Mouse (Mus musculus) layer of hippocampus, postnatal 36 days (tissue): ENCODE results near the gene Syn3. TPM values are rescaled to one million over a fixed set of nuclear protein-coding genes. Genes with fewer than 3 reads are reported as not detected.
"Not testable (repeated sequence)": the region's sequence is repeated elsewhere in the genome, so short reads cannot be mapped to it uniquely, and the experiment has no call there.

Source experiments
- DNase-seq, 2 experiments: peaks; one replicate each; pipeline ENCODE4 v3.0.0; 2022
- total RNA-seq, 2 experiments: library from RNA; stranded (reverse); gene quantifications; 2 replicates each; pipeline ENCODE4 v1.2.3; 2021

Syn3 gene
- total RNA-seq, 2 experiments from 2014 or later: 18.8 to 21.4 TPM

- no peak for DNase-seq
Observed at GRCm38 (mm10) chr10:86043651-86044050, 455.0 kb downstream of the Syn3 start.

- DNase-seq: no peak
Observed at GRCm38 (mm10) chr10:86034007-86034728, 464.5 kb downstream of the Syn3 start.

- no peak for DNase-seq
Observed at GRCm38 (mm10) chr10:86032517-86032916, 466.2 kb downstream of the Syn3 start.

DNA sequence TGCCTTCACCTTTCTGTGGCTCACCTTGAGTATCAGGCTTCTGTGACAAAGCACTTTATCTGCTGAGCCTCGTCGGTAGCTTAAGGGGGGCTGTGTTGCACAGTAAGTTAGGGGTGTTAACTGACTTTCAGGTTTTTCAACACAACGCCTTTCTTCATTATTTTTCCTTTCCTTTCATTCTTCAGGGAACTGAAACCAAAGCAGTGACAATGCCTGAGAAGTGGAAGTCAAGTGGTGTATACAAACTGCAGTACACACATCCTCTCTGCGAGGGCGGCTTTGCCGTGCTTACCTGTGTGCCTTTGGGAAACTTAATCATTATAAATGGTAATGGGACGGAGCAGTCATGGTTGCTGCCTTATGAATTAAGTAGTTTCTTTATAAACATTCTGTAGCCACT, 468.0 kb downstream of the Syn3 start:
- no peak for DNase-seq

DNA sequence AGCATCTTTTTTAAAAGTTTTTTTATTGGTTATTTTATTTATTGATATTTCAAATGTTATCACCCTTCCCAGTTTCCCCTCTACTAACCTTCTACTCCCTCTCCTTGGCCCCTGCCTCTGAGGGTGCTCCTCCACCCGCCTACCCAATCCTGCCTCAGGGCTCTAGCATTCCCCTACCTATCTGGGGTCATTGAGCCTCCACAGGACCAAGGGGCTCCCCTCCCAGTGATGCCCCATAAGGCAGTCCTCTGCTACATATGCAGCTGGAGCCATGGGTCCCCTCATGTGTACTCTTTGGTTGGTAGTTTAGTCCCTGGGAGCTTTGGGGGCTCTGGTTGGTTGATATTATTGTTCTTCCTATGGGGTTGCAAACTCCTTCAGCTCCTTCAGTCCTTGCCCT, 471.9 kb downstream of the Syn3 start:
- DNase-seq: not testable (repeated sequence)

GRCm38 (mm10) chr10:86026354-86026753, 472.3 kb downstream of the Syn3 start:
- DNase-seq: no peak

GRCm38 (mm10) chr10:86025906-86026305, 472.8 kb downstream of the Syn3 start:
- DNase-seq: no peak

DNA sequence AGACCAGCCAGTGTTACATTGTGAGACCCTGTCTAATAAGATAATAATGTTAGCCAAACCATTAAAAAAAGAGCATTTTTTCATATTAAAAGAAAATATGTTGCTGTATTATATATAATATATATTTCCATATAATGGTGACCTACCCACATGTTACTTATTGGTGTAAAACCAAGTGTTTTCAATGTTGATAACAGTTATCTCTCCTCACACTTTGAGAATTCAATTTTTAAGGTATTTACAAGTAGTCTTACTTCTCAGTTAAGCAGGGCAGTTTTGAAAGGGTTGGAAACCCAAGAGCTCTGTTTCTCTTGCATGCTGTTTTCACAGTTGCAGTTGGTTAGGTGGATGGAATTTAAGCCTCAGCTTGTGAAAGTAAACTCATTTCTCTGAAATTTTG, 475.5 kb downstream of the Syn3 start:
- DNase-seq: no peak

GRCm38 (mm10) chr10:86022474-86022816, 476.3 kb downstream of the Syn3 start:
- no peak for DNase-seq

DNA sequence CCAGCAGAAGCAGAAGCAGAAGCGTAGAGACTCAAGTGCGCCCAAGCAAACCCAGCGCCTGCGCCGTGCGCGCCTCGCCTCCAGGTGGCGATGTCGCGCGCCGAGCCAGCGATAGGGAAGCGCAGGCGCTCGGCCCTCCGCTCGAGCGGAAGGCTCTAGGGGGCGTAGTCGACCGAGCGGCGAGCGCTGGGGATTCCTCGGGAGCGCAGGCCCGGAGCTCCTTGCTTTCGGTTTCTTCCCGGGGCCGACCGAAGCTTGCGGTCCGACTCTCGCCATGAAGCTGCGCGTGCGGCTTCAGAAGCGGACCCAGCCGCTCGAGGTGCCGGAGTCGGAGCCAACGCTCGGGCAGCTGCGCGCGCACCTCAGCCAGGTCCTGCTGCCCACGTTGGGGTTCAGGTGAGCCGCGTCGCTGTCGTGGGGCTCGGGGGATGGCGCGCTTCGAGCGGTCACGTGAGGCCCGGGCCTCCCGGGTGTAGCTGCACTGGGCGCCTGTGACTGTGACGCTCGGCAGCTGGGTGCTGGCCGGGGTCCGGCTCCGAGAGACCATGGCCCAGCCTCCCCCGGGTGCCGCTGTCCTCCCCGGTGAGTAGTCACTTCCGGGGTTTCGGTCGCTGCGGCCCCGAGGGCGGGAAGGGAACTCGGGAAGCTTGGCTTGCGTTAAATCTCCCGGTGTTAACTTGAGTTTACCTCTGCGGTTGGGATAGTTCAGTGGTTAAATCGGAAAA, 476.8 kb downstream of the Syn3 start, which contains the start of gene Fbxo7:
Fbxo7 (plus strand) TSS at position 224 of the 725 bp plus-strand sequence.
- DNase-seq: peak; percentile 84 to 86

GRCm38 (mm10) chr10:86021408-86021748, 477.3 kb downstream of the Syn3 start:
- no peak for DNase-seq

- DNase-seq: no peak
Observed at GRCm38 (mm10) chr10:86018813-86019212, 479.9 kb downstream of the Syn3 start.

DNA sequence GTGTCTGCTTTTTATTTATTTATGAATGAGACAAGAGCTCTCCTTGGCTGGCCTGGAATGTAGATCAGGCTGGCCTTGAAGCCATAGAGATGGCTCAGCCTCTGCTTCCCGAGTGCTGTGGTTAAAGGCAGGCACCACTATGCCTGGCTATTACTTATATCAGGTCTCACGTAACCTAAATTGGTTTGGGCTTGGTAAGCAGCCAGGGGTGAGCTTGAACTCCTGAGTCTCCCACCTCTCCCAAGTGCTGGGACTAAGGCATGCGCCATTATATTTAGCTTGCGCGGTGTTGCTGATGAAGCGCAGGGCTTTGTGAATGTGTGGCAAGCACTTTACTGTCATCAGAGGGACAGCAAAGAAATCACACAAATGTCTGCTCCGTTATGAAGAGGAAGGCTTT, 480.9 kb downstream of the Syn3 start:
- no peak for DNase-seq

DNA sequence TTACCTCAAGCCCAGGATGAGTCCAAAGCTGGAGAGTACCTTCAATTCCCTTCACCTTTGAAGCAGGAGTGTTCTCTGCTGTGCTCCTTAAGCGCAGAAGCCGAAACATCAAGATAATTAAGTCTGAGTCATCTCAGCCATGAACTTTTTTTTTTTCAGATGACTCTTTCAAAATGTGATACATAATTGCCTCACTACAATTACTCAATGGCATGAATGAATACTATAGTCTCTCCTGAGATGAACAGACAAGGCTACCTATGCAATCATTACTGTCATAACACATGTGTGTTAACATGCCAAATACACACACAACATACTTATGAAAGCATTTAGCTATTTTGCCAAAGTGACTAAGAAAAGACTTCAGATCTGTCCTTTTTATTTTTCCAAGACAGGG, 486.9 kb downstream of the Syn3 start, which contains the start of gene Bpifc:
Bpifc (minus strand) TSS at position 115 of the 400 bp plus-strand sequence.
- no peak for DNase-seq

DNA sequence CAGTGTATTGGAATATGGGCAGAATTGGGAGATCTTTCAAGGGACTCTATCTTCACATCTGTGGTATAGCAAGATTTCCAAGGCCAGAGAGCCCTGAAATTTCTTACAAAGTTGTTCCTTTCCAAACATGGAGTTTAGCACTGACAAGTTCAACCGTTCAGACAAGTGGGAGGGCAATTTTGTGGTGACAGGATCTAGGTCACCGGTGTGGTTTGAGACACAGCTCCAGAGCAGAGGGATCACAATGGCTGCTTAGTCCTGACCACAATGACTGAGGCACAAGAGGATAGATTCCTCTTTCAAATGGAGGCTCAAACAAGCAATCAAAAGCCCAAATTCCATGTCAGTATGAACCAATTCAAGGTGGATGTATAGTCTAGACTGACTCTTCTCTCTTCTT, 487.5 kb downstream of the Syn3 start:
- DNase-seq: no peak

- DNase-seq: no peak
Observed at GRCm38 (mm10) chr10:86010636-86011035, 488.1 kb downstream of the Syn3 start.

GRCm38 (mm10) chr10:86009688-86010087, 489.0 kb downstream of the Syn3 start:
- DNase-seq: no peak

GRCm38 (mm10) chr10:86006455-86006854, 492.2 kb downstream of the Syn3 start:
- DNase-seq: no peak

Other genes starting within 250 kb of the Syn3 start
- gene Timp3, start 198.5 kb downstream of the Syn3 start, total RNA-seq: 10 to 100 TPM; 49.2 to 60.3 TPM
- gene Hsp90b1, start 206.6 kb upstream of the Syn3 start, total RNA-seq: 100 to 1,000 TPM; 391 to 418 TPM
- 1 to 10 TPM; 1.2 to 2.4 TPM for gene Ttc41, start 206.9 kb upstream of the Syn3 start, total RNA-seq